Mouse (Mus musculus) adrenal gland, postnatal 4 days (tissue): ENCODE results near the gene Pmf1. TPM values are rescaled to one million over a fixed set of nuclear protein-coding genes. Genes with fewer than 3 reads are reported as not detected.

ENCODE experiments used
- DNase-seq, 2 experiments: peaks; one replicate each; pipeline ENCODE4 v3.0.0; 2021 to 2022; ENCODE audit warnings: low spot score in 2 of 2, mixed read lengths in 2 of 2
- microRNA-seq: library from miRNA; unstranded; fragments of <30 nt; microRNA quantifications from one replicate; pipeline ENCODE4 v1.2.0, GENCODE M21; 2021
- total RNA-seq, 2 experiments: library from RNA; stranded (reverse); gene quantifications; 2 replicates each; pipeline ENCODE4 v1.2.3; 2021

Gene Pmf1
- total RNA-seq, 2 experiments from 2014 or later: 78.8 to 79.0 TPM

GRCm38 (mm10) chr3:88361096-88361495, 49.0 kb downstream of the Pmf1 start:
- DNase-seq: no peak

DNA sequence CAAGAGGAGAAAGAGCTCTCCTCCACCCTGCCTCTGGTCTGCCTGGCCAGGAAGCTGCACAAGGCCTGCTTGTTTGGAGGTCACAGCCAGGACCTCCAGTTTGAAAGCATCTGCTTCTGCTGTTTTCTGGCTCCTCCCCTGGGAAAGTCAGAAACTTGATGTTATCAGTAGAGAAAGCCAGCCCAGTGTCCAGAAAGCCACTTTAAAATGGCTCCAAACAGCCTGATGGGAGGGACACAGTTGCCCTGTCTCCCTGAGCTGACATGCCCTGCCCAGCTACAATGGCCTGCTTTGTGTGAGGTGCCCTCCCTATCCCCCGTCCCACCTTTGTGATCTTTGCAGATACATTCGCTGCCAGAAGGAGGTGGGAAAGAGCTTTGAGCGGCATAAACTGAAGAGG, 50.1 kb downstream of the Pmf1 start:
- DNase-seq: no peak

DNA sequence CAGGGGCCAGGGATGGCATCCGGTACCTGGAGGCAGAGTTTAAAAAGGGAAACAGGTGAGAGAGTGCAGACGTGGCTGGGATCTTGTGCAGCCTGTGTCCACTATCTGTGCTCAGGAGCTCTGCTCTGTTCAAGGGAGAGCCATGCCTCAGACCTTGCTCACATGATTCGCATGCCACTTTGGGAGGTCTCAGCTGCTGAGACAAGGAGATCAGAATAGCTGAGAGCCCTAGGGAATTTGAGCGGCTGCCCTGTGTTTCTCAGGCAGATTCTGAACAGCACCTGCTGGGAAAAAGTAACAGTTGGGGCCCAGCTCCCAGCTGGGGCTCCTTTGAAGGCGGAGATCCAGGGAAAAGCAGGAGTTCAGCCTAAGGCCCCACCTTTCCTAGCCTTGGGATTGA, 50.5 kb downstream of the Pmf1 start:
- no peak for DNase-seq

DNA sequence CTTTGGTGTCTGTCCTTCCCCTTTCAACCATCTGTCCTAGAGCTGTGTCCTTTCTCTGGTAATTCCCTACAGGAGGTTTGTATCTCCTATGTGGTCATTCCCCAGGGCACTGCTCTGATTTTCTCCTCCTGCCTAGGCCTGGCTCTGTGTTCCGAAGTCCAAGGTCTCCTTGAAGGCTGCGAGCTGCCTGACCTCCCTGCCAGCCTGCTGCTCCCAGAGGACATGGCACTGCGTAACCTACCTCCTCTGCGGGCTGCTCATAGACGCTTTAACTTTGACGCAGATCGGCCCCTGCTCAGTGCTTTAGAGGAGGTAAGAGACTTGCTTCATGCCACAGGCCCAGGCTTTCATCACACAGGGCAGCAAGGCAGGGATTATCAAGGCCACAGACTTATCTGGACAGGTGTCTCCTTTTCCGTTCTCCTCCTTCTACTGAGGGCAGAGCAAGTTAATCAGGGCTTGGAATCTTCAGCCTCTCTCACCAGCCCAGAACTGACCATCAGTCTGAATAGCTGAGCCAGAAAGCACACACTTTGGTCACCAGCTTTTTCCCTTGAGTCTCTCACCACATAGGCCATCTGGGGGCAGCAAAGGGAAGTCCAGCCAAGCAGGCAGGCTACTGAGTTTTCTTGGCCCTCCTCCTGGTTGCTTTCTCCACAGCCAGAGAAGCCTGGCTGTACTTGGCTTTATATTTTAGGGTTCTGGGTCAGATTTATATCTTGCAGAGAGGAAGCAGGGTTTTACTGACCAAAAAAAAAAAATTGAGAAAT, 55.5 kb downstream of the Pmf1 start:
- DNase-seq: no peak

DNA sequence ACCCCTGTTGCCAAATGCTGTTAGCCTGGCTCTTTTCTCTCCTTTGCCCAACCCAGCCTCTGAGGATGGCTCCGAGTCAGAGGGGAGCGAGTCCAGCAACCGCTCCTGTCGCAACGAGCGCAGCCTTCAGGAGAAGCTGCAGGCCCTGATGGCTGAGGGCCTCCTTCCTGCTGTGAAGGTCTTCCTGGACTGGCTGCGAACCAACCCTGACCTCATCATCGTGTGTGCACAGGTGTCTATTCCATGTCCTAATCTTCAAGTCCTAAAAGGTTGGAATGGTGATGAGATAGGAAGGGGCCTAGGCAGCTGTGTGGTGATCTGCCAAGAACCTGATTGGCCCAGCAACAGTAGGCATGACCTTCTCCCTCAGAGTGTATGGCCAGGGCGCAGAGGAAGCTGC, 57.2 kb downstream of the Pmf1 start:
- DNase-seq: no peak

- DNase-seq: no peak
Observed at GRCm38 (mm10) chr3:88350732-88351131, 59.4 kb downstream of the Pmf1 start.

Small RNA genes lying within 50 kb of the gene (microRNA-seq; reads per million reads assigned to microRNA genes)
- gene Mir7011: not detected

Other genes starting within 250 kb of the Pmf1 start
- 1 to 10 TPM; 2.2 to 3.8 TPM for gene Rhbg, start 155.6 kb downstream of the Pmf1 start, total RNA-seq
- 1 to 10 TPM in 1 of 2 experiments, under 1 TPM in 1; 0.65 to 1.4 TPM for gene Gm38392, start 123.1 kb downstream of the Pmf1 start, total RNA-seq
- 10 to 100 TPM in 1 of 2 experiments, 1 to 10 TPM in 1; 8.0 to 11.0 TPM for gene Tsacc, start 113.3 kb downstream of the Pmf1 start, total RNA-seq
- gene Cct3, start 113.2 kb downstream of the Pmf1 start, total RNA-seq: 100 to 1,000 TPM; 272 to 299 TPM
- gene Glmp, start 85.3 kb downstream of the Pmf1 start, total RNA-seq: 100 to 1,000 TPM; 163 to 166 TPM
- 1 to 10 TPM; 3.5 to 3.7 TPM for gene Tmem79, start 74.2 kb downstream of the Pmf1 start, total RNA-seq
- gene Smg5, start 74.1 kb downstream of the Pmf1 start, total RNA-seq: 10 to 100 TPM; 68.2 to 69.0 TPM
- gene Paqr6, start 45.7 kb downstream of the Pmf1 start, total RNA-seq: 1 to 10 TPM; 4.9 to 6.4 TPM
- gene Bglap3, start 37.6 kb downstream of the Pmf1 start, total RNA-seq: 1 to 10 TPM in 1 of 2 experiments, under 1 TPM in 1; 0.93 to 1.1 TPM
- gene Bglap2, start 31.6 kb downstream of the Pmf1 start, total RNA-seq: not detected
- gene Bglap, start 25.9 kb downstream of the Pmf1 start, total RNA-seq: 1 to 10 TPM; 2.5 to 2.8 TPM
- 10 to 100 TPM; 34.9 to 35.7 TPM for gene Slc25a44, start 14.8 kb upstream of the Pmf1 start, total RNA-seq
- gene Sema4a, start 50.9 kb upstream of the Pmf1 start, total RNA-seq: 10 to 100 TPM; 11.5 to 15.5 TPM
- 100 to 1,000 TPM; 109 to 113 TPM for gene Lmna, start 99.6 kb upstream of the Pmf1 start, total RNA-seq
- 10 to 100 TPM; 11.2 to 16.1 TPM for gene Mex3a, start 122.1 kb upstream of the Pmf1 start, total RNA-seq
- gene Rab25, start 138.0 kb upstream of the Pmf1 start, total RNA-seq: 1 to 10 TPM in 1 of 2 experiments, under 1 TPM in 1; 0.54 to 3.9 TPM
- gene Lamtor2, start 142.7 kb upstream of the Pmf1 start, total RNA-seq: 100 to 1,000 TPM; 108 to 113 TPM
- 10 to 100 TPM; 52.6 to 62.6 TPM for gene Ubqln4, start 143.4 kb upstream of the Pmf1 start, total RNA-seq
- 100 to 1,000 TPM; 240 to 260 TPM for gene Ssr2, start 165.5 kb upstream of the Pmf1 start, total RNA-seq
- gene Arhgef2, start 195.6 kb upstream of the Pmf1 start, total RNA-seq: 10 to 100 TPM; 65.7 to 77.0 TPM
- gene Rxfp4, start 242.8 kb upstream of the Pmf1 start, total RNA-seq: not detected